Mouse (Mus musculus) gastrocnemius, postnatal 4 days (tissue): ENCODE measurements around the gene 1700001O22Rik. TPM values are rescaled to one million over a fixed set of nuclear protein-coding genes. Genes with fewer than 3 reads are reported as not detected.
A peak's percentile ranks its signal among the peaks of the same experiment; 100 is the strongest.

Experiments used
- DNase-seq, 2 experiments: peaks; one replicate each; pipeline ENCODE4 v3.0.0; 2021 to 2022; ENCODE audit warnings: low spot score in 2 of 2, mixed read lengths in 2 of 2
- total RNA-seq, 2 experiments: library from RNA; stranded (reverse); gene quantifications; 2 replicates each; pipeline ENCODE4 v1.2.3; 2021

The 1700001O22Rik gene
- total RNA-seq, 2 experiments from 2014 or later: 0.69 to 0.88 TPM

DNA sequence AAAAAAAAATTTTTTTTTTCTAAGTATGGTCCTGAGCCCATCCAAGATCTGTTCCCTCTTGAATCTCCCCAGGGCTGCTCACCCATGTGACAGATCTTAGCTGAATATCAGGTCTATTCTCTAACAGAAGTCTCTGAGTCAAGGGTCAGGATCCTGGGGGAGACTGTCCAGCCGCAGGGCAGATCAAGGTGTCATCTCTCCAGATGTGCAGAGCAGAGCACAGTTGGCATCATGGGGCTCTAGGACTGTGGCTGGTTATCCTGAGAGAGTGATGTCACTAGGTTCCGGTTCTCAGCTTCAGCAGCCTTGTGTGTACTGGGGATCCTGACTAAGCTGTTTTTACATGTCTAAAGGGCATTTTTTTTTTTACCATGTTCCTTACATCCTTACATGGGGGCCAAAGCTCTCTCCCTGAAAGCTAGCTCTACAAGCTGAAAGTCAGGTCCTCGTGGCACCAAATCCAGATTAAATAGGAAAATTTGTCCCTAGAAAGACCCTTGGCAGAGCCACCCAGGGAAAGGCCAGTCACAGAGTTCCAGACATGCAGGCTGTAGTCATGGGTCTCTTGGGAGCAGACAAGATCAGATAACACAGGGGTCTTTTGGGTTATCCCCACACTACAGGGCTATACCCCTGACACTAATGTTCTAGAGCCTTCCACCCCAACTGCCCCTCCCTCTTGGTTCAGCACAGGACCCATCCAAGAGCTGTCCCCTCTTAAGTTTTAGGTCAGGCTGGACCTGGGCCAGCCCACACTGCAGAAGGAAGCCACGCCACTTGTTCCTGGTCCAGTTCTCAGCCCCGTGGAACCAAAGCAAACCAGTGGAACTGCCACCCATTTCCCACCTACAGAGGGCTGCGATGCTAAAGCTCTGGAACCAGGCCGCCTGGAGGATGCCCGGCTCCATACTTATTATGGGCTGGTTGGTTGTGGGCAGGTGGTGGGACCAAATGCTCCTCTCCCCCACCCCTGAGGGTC, 20.9 kb downstream of the 1700001O22Rik start:
- no peak for DNase-seq

DNA sequence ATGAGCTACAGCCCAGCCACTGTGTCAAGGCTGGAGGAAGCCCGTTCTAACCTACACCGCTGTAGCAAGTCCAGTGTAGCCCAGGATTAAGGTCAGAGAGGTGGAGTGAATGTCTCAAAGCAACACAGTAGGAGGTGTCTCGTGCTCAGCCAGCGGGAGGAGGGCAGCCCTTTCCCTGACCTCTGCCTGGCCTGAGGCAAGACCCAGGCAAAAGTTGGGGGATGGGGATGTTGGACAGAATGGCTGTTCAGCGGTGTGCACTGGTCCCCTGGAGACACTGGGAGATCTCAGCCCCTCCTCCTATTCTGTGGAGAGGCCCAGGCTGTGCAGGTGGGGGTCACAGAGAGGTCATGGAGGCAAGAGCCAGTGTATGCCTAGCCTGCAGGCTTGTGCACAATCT, 24.2 kb downstream of the 1700001O22Rik start:
- DNase-seq: no peak

- DNase-seq: no peak
These were observed 25.2 kb downstream of the 1700001O22Rik start for GRCm38 (mm10) chr2:30778235-30778634.

- DNase-seq: no peak
These were observed 26.2 kb downstream of the 1700001O22Rik start for GRCm38 (mm10) chr2:30777266-30777665.

- DNase-seq: no peak
These were observed 27.5 kb downstream of the 1700001O22Rik start for GRCm38 (mm10) chr2:30775955-30776354.

DNA sequence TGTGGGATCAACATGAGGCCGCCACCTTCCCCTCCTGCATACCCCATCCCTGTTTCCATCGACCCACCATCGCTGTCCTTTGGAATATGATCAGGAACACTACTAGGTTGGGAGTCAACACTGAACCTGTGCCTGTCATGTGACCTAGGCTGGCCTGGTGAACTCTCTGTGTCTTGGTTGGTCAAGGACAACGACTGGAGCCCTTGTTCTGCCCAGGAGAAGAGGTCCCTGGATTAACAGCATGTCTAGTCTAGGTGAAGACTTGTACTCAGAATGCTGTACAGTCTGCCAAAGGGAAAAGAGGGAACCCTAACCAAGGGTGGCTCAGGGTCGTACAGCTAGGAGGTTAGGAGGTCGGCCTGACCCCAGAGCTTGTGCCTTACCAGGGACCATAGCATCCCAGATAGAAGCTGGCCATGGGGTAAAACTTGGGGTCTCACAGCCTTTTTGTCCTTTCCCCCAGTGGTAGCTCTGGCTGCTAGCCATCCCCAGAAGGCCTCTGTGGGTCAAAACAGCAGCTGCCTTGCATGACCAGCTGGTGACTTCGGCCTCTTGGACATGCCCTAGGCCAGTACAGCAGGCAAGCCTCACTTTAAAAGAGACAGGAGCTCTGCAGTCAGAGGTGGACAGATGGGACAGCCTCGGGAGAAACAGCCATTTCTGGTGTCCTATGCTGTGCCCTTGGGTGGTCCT, 30.0 kb downstream of the 1700001O22Rik start:
- DNase-seq: no peak

DNA sequence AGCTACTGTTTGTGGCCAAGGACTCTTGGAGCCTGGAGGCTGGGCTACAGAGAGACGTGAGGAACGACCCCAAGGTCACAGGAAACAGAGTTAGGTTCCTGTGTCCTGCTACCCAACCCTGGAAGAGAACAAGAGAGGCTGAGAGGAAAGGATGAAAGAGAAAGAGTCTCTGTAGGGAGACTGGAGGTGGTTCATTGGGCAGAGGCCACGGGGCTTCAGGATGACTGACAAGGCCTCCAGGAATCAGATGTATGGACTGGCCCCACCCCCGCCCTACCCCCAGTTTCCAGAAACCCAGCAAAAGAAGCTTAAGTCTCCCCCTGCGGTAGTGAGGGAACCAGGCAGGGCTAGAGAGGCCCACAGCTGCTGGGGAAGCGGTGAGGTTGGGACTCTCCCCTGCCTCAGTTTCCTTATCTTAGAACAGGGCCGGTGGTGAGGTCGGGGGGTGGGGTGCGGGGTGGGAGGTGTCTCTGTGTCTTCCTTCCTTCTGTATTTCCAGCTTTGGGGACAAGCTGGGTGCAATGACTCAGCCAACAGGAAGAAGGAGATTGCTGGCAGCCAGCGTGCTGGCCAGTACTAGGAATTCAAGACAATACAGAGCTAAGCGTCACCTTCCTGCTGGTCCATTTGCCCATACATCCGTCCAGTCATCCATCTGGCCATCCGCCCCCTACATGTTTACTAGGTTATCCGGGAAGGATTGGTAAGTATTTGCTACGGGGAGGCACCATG, 30.7 kb downstream of the 1700001O22Rik start:
- no peak for DNase-seq

- DNase-seq: peak in 1 of 2 experiments; percentile 64
These were observed 31.5 kb downstream of the 1700001O22Rik start for GRCm38 (mm10) chr2:30771806-30772460.

DNA sequence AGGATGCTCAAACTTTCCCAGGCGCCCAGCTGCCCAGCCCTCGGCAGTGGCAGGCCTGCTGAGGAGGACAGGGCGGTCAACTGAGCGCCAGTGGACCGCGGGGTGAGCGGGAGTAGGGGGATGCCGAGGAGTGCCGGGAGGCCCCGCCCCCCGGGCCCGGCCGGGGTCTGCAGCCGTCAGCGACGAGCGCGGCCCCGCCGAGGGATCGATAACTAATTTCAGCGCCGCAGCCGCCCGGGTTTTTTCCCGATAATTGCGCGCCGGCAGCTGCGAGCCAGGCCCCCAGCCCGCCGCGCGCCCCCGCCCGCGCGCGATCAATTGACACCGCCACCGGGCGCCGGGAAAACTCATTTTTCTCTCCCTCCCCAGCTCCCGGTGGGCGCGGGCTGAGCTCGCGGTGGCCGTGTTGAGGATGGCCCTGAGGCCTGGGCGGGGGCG, 32.1 kb downstream of the 1700001O22Rik start:
- peak in 1 of 2 experiments; percentile 39 for DNase-seq

GRCm38 (mm10) chr2:30769187-30769586, 34.3 kb downstream of the 1700001O22Rik start:
- DNase-seq: no peak

- DNase-seq: no peak
These were observed 34.9 kb downstream of the 1700001O22Rik start for GRCm38 (mm10) chr2:30768529-30768928.

DNA sequence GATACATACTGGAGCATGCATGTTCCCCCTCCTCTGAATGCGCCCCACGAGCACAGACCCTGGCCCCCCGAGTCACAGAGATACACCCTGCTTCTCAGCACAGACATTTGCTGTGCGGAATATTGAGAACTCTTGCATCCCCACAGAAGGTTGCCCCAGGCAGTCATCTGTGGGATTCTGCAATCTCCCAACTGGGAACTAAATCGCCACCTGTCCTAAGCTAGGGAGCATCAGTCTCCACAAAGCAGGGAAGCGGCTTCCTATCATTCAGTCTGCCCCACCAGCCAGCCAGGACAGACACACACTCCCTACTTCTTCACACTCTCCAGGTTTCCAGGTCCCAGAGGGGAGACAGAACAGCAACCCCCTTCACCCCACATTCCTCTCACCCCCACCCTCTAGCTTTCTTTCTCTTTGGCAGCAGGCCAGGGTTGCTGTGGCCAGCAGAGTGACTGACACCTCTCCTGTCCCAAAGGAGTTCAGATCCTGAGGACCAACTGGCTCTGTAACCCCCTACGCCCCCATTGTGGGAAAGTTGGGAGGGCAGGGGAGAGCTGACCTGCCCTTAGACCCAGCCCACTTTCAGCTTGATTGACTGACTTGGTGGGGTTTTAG, 35.7 kb downstream of the 1700001O22Rik start:
- DNase-seq: no peak

GRCm38 (mm10) chr2:30766446-30766845, 37.0 kb downstream of the 1700001O22Rik start:
- DNase-seq: no peak

DNA sequence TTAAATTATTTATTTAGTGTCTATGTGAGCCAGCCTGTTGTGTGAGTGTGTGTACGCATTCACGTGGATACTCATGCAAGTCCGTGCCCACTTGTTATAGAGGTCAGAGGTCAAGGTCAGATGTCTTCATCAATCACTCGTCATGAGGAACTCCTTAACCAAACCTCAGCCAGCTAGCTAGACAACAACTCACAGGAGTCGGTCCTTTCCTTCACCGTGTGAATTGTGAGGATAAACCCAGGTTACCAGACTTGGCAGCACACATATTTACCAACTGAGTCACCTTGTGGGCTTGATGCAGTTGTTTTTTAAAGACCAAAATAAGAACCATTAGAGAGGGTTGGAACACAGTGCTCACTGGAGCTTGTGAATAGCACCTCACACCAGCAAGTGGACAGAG, 42.8 kb downstream of the 1700001O22Rik start:
- no peak for DNase-seq

- no peak for DNase-seq
These were observed 43.5 kb downstream of the 1700001O22Rik start for GRCm38 (mm10) chr2:30759858-30760547.

- no peak for DNase-seq
These were observed 44.0 kb downstream of the 1700001O22Rik start for GRCm38 (mm10) chr2:30759442-30759841.

GRCm38 (mm10) chr2:30759088-30759374, 44.4 kb downstream of the 1700001O22Rik start:
- no peak for DNase-seq

- DNase-seq: peak; percentile 80 to 92
These were observed 44.9 kb downstream of the 1700001O22Rik start for GRCm38 (mm10) chr2:30758341-30759087.
